Mouse (Mus musculus): ENCODE data around the gene Slc35b4. TPM values are rescaled to one million over a fixed set of nuclear protein-coding genes. Genes with fewer than 3 reads are reported as not detected.
A peak's percentile ranks its signal among the peaks of the same experiment; 100 is the strongest.

Gene Slc35b4
- polyA plus RNA-seq, 1 experiment from 2014 or later = 60.1 TPM

GRCm38 (mm10) chr6:34191401-34191800 is 14.5 kb upstream of the Slc35b4 start:
- no peak overlapping the region for H3K4me2 ChIP-seq (ENCODE audit: low read depth, low read length)
- no peaks in the 10 kb centered on the region for H3K36me3 ChIP-seq (ENCODE audit: control insufficient read depth, insufficient read depth, low read length)
- ATAC-seq (ENCODE audit: low read depth) = no peak
- no peak overlapping the region for H3K27ac ChIP-seq (ENCODE audit: low read length)
- H3K9me3 ChIP-seq (ENCODE audit: control insufficient read depth, low read length) = no peaks in the 10 kb centered on the region; the same call in 1 of the 2 replicates
- peaks cover 3% of the 10 kb centered on the region; the same call in 1 of the 2 replicates for H3K4me1 ChIP-seq (replicated peaks; ENCODE audit: control insufficient read depth, insufficient read depth, low read length)
- H3K4me3 ChIP-seq (ENCODE audit: low read length) = no peak overlapping the region
- H3K27me3 ChIP-seq (ENCODE audit: control insufficient read depth, insufficient read depth, low read depth, low read length) = no peaks in the 10 kb centered on the region
- WGBS = 87% methylated on average over 8 of the region's 8 CpGs
- no peak overlapping the region for H3K9ac ChIP-seq (ENCODE audit: low read length)

DNA sequence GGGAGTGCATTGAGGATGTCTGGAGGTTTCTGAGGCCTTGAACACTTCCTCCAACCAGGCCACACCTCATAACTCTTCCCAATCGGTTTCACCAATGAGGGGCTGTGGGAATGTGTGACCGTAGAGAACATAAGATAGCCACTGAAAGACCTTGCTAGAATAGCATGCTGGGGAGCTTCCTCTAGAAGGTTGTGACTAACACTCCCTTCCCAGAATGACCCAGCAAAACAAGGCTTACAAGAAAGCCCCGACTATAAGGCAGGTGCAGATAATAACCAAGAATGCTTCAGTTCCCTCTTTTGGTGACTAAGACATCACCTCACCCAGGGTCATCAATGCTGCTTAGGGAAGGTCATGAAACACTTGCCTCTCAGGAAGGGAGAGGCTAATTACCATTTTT is 12.6 kb upstream of the Slc35b4 start:
- peaks cover 3% of the 10 kb centered on the region; the same call in 1 of the 2 replicates for H3K4me1 ChIP-seq (replicated peaks; ENCODE audit: control insufficient read depth, insufficient read depth, low read length)
- H3K9me3 ChIP-seq (ENCODE audit: control insufficient read depth, low read length) = no peaks in the 10 kb centered on the region
- no peak overlapping the region for H3K4me2 ChIP-seq (ENCODE audit: low read depth, low read length)
- H3K9ac ChIP-seq (ENCODE audit: low read length) = no peak overlapping the region
- H3K36me3 ChIP-seq (ENCODE audit: control insufficient read depth, insufficient read depth, low read length) = no peaks in the 10 kb centered on the region
- WGBS = 83% methylated on average over 3 of the region's 3 CpGs
- H3K27ac ChIP-seq (ENCODE audit: low read length) = no peak overlapping the region
- H3K4me3 ChIP-seq (ENCODE audit: low read length) = no peak overlapping the region
- no peak for ATAC-seq (ENCODE audit: low read depth)
- no peaks in the 10 kb centered on the region for H3K27me3 ChIP-seq (ENCODE audit: control insufficient read depth, insufficient read depth, low read depth, low read length)

DNA sequence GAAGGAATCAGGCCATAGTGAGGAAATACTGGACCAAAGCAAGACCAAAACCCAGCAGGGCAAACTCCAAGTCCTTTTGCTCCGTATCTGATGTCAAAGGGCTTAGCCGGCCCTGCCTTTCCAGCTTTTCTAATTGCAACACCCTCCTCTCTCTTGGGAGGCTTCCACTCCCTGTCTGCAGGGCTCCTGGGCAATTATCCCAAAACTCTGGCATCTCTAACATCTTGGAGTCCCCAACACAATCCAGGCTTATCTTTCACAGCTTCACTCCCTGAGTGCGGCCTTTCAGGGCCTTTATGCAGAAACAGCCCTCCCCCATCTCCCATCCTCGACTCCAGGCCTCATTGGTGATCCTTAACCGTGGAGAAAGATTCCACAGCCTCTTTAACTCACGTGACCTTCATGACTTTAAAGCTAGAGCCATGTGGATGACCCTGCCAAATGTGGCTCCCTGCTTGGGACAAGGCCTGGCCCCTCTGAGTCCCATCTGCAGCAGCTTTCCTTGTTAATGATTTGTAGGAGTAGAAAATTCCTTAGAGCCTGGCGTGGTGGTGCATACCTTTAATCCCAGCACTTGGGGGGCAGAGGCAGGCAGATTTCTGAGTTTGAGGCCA is 11.2 kb upstream of the Slc35b4 start:
- Histone ChIP-seq H3K4me3 (ENCODE audit: low read length) (no peak overlapping the region), H3K9ac (ENCODE audit: low read length) (no peak overlapping the region), H3K9me3 (ENCODE audit: control insufficient read depth, low read length) (no peaks in the 10 kb centered on the region), H3K36me3 (ENCODE audit: control insufficient read depth, insufficient read depth, low read length) (no peaks in the 10 kb centered on the region), H3K4me2 (ENCODE audit: low read depth, low read length) (no peak overlapping the region), H3K27me3 (ENCODE audit: control insufficient read depth, insufficient read depth, low read depth, low read length) (no peaks in the 10 kb centered on the region), H3K4me1 (replicated peaks; ENCODE audit: control insufficient read depth, insufficient read depth, low read length) (no peaks in the 10 kb centered on the region), H3K27ac (ENCODE audit: low read length) (no peak overlapping the region)
- 41% methylated on average over 7 of the region's 7 CpGs for WGBS
- peak; percentile 79 for ATAC-seq (ENCODE audit: low read depth)

GRCm38 (mm10) chr6:34187273-34187863 is 10.5 kb upstream of the Slc35b4 start:
- no peak overlapping the region for H3K9ac ChIP-seq (ENCODE audit: low read length)
- H3K4me3 ChIP-seq (ENCODE audit: low read length) = no peak overlapping the region
- H3K27me3 ChIP-seq (ENCODE audit: control insufficient read depth, insufficient read depth, low read depth, low read length) = no peaks in the 10 kb centered on the region
- H3K4me1 ChIP-seq (replicated peaks; ENCODE audit: control insufficient read depth, insufficient read depth, low read length) = no peaks in the 10 kb centered on the region
- WGBS = 45% methylated on average over 2 of the region's 2 CpGs
- no peak overlapping the region for H3K4me2 ChIP-seq (ENCODE audit: low read depth, low read length)
- no peaks in the 10 kb centered on the region for H3K9me3 ChIP-seq (ENCODE audit: control insufficient read depth, low read length)
- H3K27ac ChIP-seq (ENCODE audit: low read length) = no peak overlapping the region
- ATAC-seq (ENCODE audit: low read depth) = 0 out of 2 replicates have a peak, but pooled peaks have one; percentile 17
- H3K36me3 ChIP-seq (ENCODE audit: control insufficient read depth, insufficient read depth, low read length) = no peaks in the 10 kb centered on the region

- Histone ChIP-seq H3K9me3 (ENCODE audit: control insufficient read depth, low read length) (peaks cover 4% of the 10 kb centered on the region; the same call in 1 of the 2 replicates), H3K4me2 (ENCODE audit: low read depth, low read length) (no peak overlapping the region), H3K4me1 (replicated peaks; ENCODE audit: control insufficient read depth, insufficient read depth, low read length) (no peaks in the 10 kb centered on the region), H3K9ac (ENCODE audit: low read length) (no peak overlapping the region), H3K4me3 (ENCODE audit: low read length) (no peak overlapping the region), H3K36me3 (ENCODE audit: control insufficient read depth, insufficient read depth, low read length) (no peaks in the 10 kb centered on the region), H3K27ac (ENCODE audit: low read length) (no peak overlapping the region), H3K27me3 (ENCODE audit: control insufficient read depth, insufficient read depth, low read depth, low read length) (no peaks in the 10 kb centered on the region)
- WGBS = 78% methylated on average over 3 of the region's 3 CpGs
- ATAC-seq (ENCODE audit: low read depth) = no peak
Measured at GRCm38 (mm10) chr6:34183326-34183725, 6.4 kb upstream of the Slc35b4 start.

DNA sequence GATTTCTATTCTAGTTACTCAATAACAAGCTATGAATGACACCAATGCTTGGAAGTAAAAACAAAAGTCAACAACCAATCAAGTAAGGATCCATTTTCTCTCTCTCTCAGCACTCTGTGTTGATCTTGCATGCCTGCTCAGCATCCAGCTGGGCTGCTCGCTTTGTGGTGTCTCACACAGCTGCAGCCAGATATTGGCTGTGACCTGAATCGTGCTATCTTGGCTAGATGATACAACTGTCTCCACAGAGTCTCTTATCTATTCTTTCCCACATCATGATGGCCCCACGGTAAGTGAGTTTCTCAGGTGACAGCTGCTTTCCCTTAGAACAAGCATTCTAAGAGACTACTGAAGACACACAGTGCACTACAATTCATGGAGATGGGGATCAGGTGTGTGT is 5.0 kb upstream of the Slc35b4 start:
- no peak overlapping the region for H3K9ac ChIP-seq (ENCODE audit: low read length)
- no peak overlapping the region for H3K4me2 ChIP-seq (ENCODE audit: low read depth, low read length)
- H3K27ac ChIP-seq (ENCODE audit: low read length) = no peak overlapping the region
- peaks cover 4% of the 10 kb centered on the region; the same call in 1 of the 2 replicates for H3K9me3 ChIP-seq (ENCODE audit: control insufficient read depth, low read length)
- 48% methylated on average over 3 of the region's 3 CpGs for WGBS
- no peaks in the 10 kb centered on the region; the same call in 1 of the 2 replicates for H3K4me1 ChIP-seq (replicated peaks; ENCODE audit: control insufficient read depth, insufficient read depth, low read length)
- H3K36me3 ChIP-seq (ENCODE audit: control insufficient read depth, insufficient read depth, low read length) = no peaks in the 10 kb centered on the region
- ATAC-seq (ENCODE audit: low read depth) = no peak
- H3K27me3 ChIP-seq (ENCODE audit: control insufficient read depth, insufficient read depth, low read depth, low read length) = no peaks in the 10 kb centered on the region
- H3K4me3 ChIP-seq (ENCODE audit: low read length) = no peak overlapping the region

- no peaks in the 10 kb centered on the region for H3K36me3 ChIP-seq (ENCODE audit: control insufficient read depth, insufficient read depth, low read length)
- peaks cover 4% of the 10 kb centered on the region; the same call in 1 of the 2 replicates for H3K9me3 ChIP-seq (ENCODE audit: control insufficient read depth, low read length)
- no peaks in the 10 kb centered on the region for H3K27me3 ChIP-seq (ENCODE audit: control insufficient read depth, insufficient read depth, low read depth, low read length)
- no peak for ATAC-seq (ENCODE audit: low read depth)
- 83% methylated on average over 4 of the region's 4 CpGs for WGBS
- H3K4me3 ChIP-seq (ENCODE audit: low read length) = no peak overlapping the region
- no peak overlapping the region for H3K27ac ChIP-seq (ENCODE audit: low read length)
- peaks cover 8% of the 10 kb centered on the region for H3K4me1 ChIP-seq (replicated peaks; ENCODE audit: control insufficient read depth, insufficient read depth, low read length)
- H3K4me2 ChIP-seq (ENCODE audit: low read depth, low read length) = no peak overlapping the region
- no peak overlapping the region for H3K9ac ChIP-seq (ENCODE audit: low read length)
Measured at GRCm38 (mm10) chr6:34179911-34180310, 3.0 kb upstream of the Slc35b4 start.

GRCm38 (mm10) chr6:34179007-34179406 is 2.1 kb upstream of the Slc35b4 start:
- H3K27me3 ChIP-seq (ENCODE audit: control insufficient read depth, insufficient read depth, low read depth, low read length) = no peaks in the 10 kb centered on the region

GRCm38 (mm10) chr6:34176111-34176863 is 624 bp downstream of the Slc35b4 start:
- peak overlapping the region; percentile 74 for H3K4me3 ChIP-seq (ENCODE audit: low read length)
- 1% methylated on average over 29 of the region's 29 CpGs for WGBS
- H3K9ac ChIP-seq (ENCODE audit: low read length) = peak overlapping the region; percentile 85
- peaks cover 4% of the 10 kb centered on the region; the same call in 1 of the 2 replicates for H3K9me3 ChIP-seq (ENCODE audit: control insufficient read depth, low read length)
- H3K4me2 ChIP-seq (ENCODE audit: low read depth, low read length) = peak overlapping the region; percentile 54
- H3K4me1 ChIP-seq (replicated peaks; ENCODE audit: control insufficient read depth, insufficient read depth, low read length) = peaks cover 17% of the 10 kb centered on the region
- ATAC-seq (ENCODE audit: low read depth) = peak; percentile 83
- H3K27ac ChIP-seq (ENCODE audit: low read length) = peak overlapping the region; percentile 75
- H3K27me3 ChIP-seq (ENCODE audit: control insufficient read depth, insufficient read depth, low read depth, low read length) = no peaks in the 10 kb centered on the region
- no peaks in the 10 kb centered on the region; the same call in 1 of the 2 replicates for H3K36me3 ChIP-seq (ENCODE audit: control insufficient read depth, insufficient read depth, low read length)

More at GRCm38 (mm10) chr6:34179007-34179406, 2.1 kb upstream of the Slc35b4 start:
- peaks cover 4% of the 10 kb centered on the region; the same call in 1 of the 2 replicates for H3K9me3 ChIP-seq (ENCODE audit: control insufficient read depth, low read length)
- no peaks in the 10 kb centered on the region for H3K36me3 ChIP-seq (ENCODE audit: control insufficient read depth, insufficient read depth, low read length)
- ATAC-seq (ENCODE audit: low read depth) = no peak
- no peak overlapping the region for H3K27ac ChIP-seq (ENCODE audit: low read length)
- peaks cover 11% of the 10 kb centered on the region for H3K4me1 ChIP-seq (replicated peaks; ENCODE audit: control insufficient read depth, insufficient read depth, low read length)
- WGBS = 62% methylated on average over 3 of the region's 3 CpGs
- no peak overlapping the region for H3K4me3 ChIP-seq (ENCODE audit: low read length)
- no peak overlapping the region for H3K4me2 ChIP-seq (ENCODE audit: low read depth, low read length)
- no peak overlapping the region for H3K9ac ChIP-seq (ENCODE audit: low read length)

All from lung, embryonic 16.5 days (tissue).